Mouse (Mus musculus): ENCODE measurements around the gene Lyrm9. TPM values are rescaled to one million over a fixed set of nuclear protein-coding genes. Genes with fewer than 3 reads are reported as not detected.

Gene Lyrm9
- total and polyA plus RNA-seq, 2 experiments from 2014 or later = 24.4 to 41.5 TPM

DNA sequence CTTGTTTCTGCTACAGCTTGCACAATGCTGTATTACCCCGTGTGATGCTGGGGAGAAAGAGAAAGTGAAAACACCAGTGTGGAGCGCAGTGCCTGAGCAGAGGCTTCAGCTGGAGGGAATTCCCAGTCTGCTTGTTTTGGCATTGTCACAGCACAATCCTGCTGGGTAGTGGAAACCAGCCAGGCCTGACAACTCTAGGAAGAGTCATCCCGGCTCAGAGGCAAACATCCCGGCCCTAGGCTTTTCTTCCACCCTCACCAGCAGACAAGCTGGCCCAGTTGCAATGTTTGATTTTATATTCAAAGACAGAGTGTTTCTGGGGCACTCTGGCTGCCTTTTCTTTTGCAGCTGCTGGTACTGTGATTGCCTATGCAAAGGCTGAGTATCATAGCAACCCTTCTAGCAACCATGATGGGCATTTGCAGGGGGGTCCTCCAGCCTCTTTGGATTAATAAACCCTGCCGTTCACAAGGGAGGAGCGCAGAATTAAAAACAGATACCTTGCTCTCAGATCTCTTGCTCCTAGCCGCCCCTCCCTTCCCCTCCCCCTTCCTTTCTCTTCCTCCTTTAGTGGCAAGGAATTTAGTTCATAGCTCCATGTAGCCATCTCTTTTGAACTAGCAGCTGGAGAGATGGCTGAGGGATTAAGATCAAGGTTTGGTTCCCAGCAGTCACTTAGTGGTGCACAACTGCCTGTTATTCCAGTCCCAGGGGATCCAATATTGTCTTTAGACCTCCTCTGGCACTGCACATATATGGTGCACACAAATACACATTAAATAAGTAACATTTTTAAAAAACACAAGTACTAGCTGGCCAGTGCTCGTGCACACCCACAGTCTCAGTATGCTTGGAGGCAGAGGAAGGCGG is 61.0 kb downstream of the Lyrm9 start:
- H3K9me3 ChIP-seq (ENCODE audit: low read length) = no peaks in the 10 kb centered on the region
- H3K4me2 ChIP-seq (ENCODE audit: low read depth) = peak overlapping the region; percentile 26
- ATAC-seq = peak; percentile 95
- H3K36me3 ChIP-seq (ENCODE audit: insufficient read depth) = no peaks in the 10 kb centered on the region
- H3K9ac ChIP-seq = no peak overlapping the region
- no peaks in the 10 kb centered on the region for H3K27me3 ChIP-seq (ENCODE audit: insufficient read depth, low read length)
- H3K4me3 ChIP-seq (ENCODE audit: low read depth, low read length) = no peak overlapping the region
- DNase-seq = peak; percentile 92
- H3K27ac ChIP-seq (ENCODE audit: low read depth, low read length) = peak overlapping the region; percentile 83
- no peak for TF ChIP-seq CTCF (IDR thresholded peaks at IDR 0.05; ENCODE audit: low read depth)
- H3K4me1 ChIP-seq (ENCODE audit: insufficient read depth) = peaks cover 6% of the 10 kb centered on the region; the same call in 1 of the 2 replicates
- WGBS = 16% methylated on average over 9 of the region's 9 CpGs

DNA sequence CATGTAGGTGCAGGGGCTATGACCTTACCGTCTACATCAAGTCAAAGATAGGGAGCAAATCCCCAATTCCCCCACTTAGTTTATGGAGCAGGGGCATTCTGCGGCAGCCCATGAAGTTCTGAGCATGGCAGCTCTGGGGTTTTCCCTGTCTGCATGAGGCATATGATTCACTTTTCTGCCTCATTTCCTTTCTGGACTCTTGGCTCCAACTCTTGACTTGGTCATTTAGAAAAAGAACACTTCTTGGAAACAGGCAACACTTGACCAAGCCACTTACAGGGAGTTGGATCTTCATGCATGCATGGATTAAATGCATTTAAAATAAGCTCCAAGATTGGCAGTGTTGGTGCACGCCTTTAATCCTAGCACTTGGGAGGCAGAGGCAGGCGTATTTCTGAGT is 62.8 kb downstream of the Lyrm9 start:
- H3K9ac ChIP-seq = no peak overlapping the region
- no peak overlapping the region for H3K4me3 ChIP-seq (ENCODE audit: low read depth, low read length)
- ATAC-seq = no peak
- no peak for TF ChIP-seq CTCF (IDR thresholded peaks at IDR 0.05; ENCODE audit: low read depth)
- peaks cover 6% of the 10 kb centered on the region; the same call in 1 of the 2 replicates for H3K4me1 ChIP-seq (ENCODE audit: insufficient read depth)
- no peak overlapping the region for H3K27ac ChIP-seq (ENCODE audit: low read depth, low read length)
- H3K9me3 ChIP-seq (ENCODE audit: low read length) = no peaks in the 10 kb centered on the region
- no peak overlapping the region for H3K4me2 ChIP-seq (ENCODE audit: low read depth)
- H3K27me3 ChIP-seq (ENCODE audit: insufficient read depth, low read length) = no peaks in the 10 kb centered on the region
- no peaks in the 10 kb centered on the region for H3K36me3 ChIP-seq (ENCODE audit: insufficient read depth)
- 95% methylated on average over 4 of the region's 4 CpGs for WGBS
- DNase-seq = no peak

Other genes starting within 250 kb of the Lyrm9 start
- gene Nlk, start 129.2 kb upstream of the Lyrm9 start, total RNA-seq (2014; rRNA removed) = 43.1 and 43.2 TPM in 2 replicates
- 26.0 and 27.8 TPM in 2 replicates for gene Nlk, start 129.2 kb upstream of the Lyrm9 start, polyA plus RNA-seq (2015; fragmentation: Nextera tagmentation; extraction: Ambion mirVana)
- 28.3 and 30.7 TPM in 2 replicates for gene Ccnq, start 74.9 kb upstream of the Lyrm9 start, total RNA-seq (2014; rRNA removed)
- 31.8 and 33.1 TPM in 2 replicates for gene Ccnq, start 74.9 kb upstream of the Lyrm9 start, polyA plus RNA-seq (2015; fragmentation: Nextera tagmentation; extraction: Ambion mirVana)
- gene Nos2, start 94.2 kb downstream of the Lyrm9 start, total RNA-seq (2014; rRNA removed) = 0.24 and 0.62 TPM in 2 replicates
- 0.34 and 0.51 TPM in 2 replicates for gene Nos2, start 94.2 kb downstream of the Lyrm9 start, polyA plus RNA-seq (2015; fragmentation: Nextera tagmentation; extraction: Ambion mirVana)
- gene Lgals9, start 158.4 kb downstream of the Lyrm9 start, total RNA-seq (2014; rRNA removed) = 8.6 and 13.9 TPM in 2 replicates
- 20.5 and 21.7 TPM in 2 replicates for gene Lgals9, start 158.4 kb downstream of the Lyrm9 start, polyA plus RNA-seq (2015; fragmentation: Nextera tagmentation; extraction: Ambion mirVana)

Data from forebrain, postnatal 0 days (tissue).